In genomic region chr11:75689977-75690376, GRCm38 (mm10) we compare ENCODE assay signal across 21 mouse cellular contexts. TPM values are rescaled to one million over a fixed set of nuclear protein-coding genes. Genes with fewer than 3 reads are reported as not detected.
DNase-seq lines count a peak whose midpoint lies in the region; ATAC-seq and TF ChIP-seq lines count a peak whose summit lies in the region.
"Had no signal": no experiment of that assay in that cellular context is flagged by ENCODE, and none has a peak within 500 bp of the region (broad histone marks: within the 10 kb centered on the region; RNA-seq: fewer than 3 reads in every experiment).

No protein-coding gene starts in this region.

- ATAC-seq in heart, embryonic 12.5 days (ENCODE audit: insufficient number of reproducible peaks, low FRiP score): no peak
- ATAC-seq: activated CD4-positive, CD25-positive, alpha-beta regulatory T cell, adult 4 months; CD4-positive, CD25-positive, alpha-beta regulatory T cell, adult 4 months; Patski had no signal

- no peak overlapping the region for H3K9ac ChIP-seq in heart, embryonic 12.5 days

- H3K27ac ChIP-seq in gastrocnemius, adult 2 months: peak overlapping the region; percentile 63
- H3K27ac ChIP-seq in heart, embryonic 12.5 days (ENCODE audit: poor library complexity, severe bottlenecking): no peak overlapping the region
- peak overlapping the region; percentile 32 for H3K27ac ChIP-seq in layer of hippocampus, adult 2 months

- no peaks in the 10 kb centered on the region for H3K9me3 ChIP-seq in heart, embryonic 12.5 days (replicated peaks)
- H3K9me3 ChIP-seq: G1E had no signal

- 85% methylated on average over 1 of the region's 1 CpGs for WGBS in heart, embryonic 12.5 days

- H3K27me3 ChIP-seq in heart, embryonic 12.5 days (replicated peaks): no peaks in the 10 kb centered on the region
- H3K27me3 ChIP-seq: CH12.LX, Patski had no signal

- no peak for TF ChIP-seq CTCF in gastrocnemius, adult 2 months (IDR thresholded peaks at IDR 0.05)
- no peak for TF ChIP-seq CTCF in layer of hippocampus, adult 2 months (conservative IDR thresholded peaks at IDR 0.05)

- intact Hi-C loops in gastrocnemius, adult 2 months (cut with DNase I): no loop called here

- no peak overlapping the region for H3K4me3 ChIP-seq in gastrocnemius, adult 2 months
- H3K4me3 ChIP-seq in heart, embryonic 12.5 days: no peak overlapping the region
- H3K4me3 ChIP-seq in layer of hippocampus, adult 2 months: no peak overlapping the region

- H3K4me1 ChIP-seq in heart, embryonic 12.5 days (replicated peaks): peaks cover 11% of the 10 kb centered on the region

- H3K36me3 ChIP-seq in heart, embryonic 12.5 days: peaks cover 47% of the 10 kb centered on the region

- no peak overlapping the region for H3K4me2 ChIP-seq in heart, embryonic 12.5 days

- DNase-seq in gastrocnemius, adult 2 months: no peak
- no peak for DNase-seq in gastrocnemius, postnatal 10 days
- peak; percentile 75 for DNase-seq in heart, adult 11 months
- no peak for DNase-seq in layer of hippocampus, adult 2 months (ENCODE audit: low spot score in 2 of 2)
- no peak for DNase-seq in layer of hippocampus, adult 9-11 months
- DNase-seq: adrenal gland, adult 2 months; adrenal gland, adult 8-10 months; adrenal gland, postnatal 10 days; adrenal gland, postnatal 14 days; adrenal gland, postnatal 25 days; adrenal gland, postnatal 36 days; B cell, adult 2 months; cerebellum, adult 11 months; cerebellum, adult 11-12 months; cerebellum, adult 18-20 months had no signal

RNA-seq across cellular contexts. Expression of gene Crk, which starts 10.9 kb away (rescaled TPM):
- total RNA-seq in gastrocnemius, adult 2 months (2021): 10 to 100 TPM; 53.4 to 64.3 TPM
- 10 to 100 TPM; 53.0 to 59.8 TPM for total RNA-seq in gastrocnemius, postnatal 10 days (2021)
- 110 and 111 TPM in 2 replicates for polyA plus RNA-seq in heart, embryonic 12.5 days (2016; fragmentation: Nextera tagmentation; extraction: Ambion mirVana)
- 100 to 1,000 TPM; 123 to 136 TPM for total RNA-seq in layer of hippocampus, adult 2 months (2021)

RNA-seq across cellular contexts. Expression of gene Myo1c, which starts 39.7 kb away (rescaled TPM):
- 10 to 100 TPM; 34.1 to 43.9 TPM for total RNA-seq in gastrocnemius, adult 2 months (2021)
- 10 to 100 TPM; 56.3 to 65.1 TPM for total RNA-seq in gastrocnemius, postnatal 10 days (2021)
- 72.3 and 76.7 TPM in 2 replicates for polyA plus RNA-seq in heart, embryonic 12.5 days (2016; fragmentation: Nextera tagmentation; extraction: Ambion mirVana)
- 10 to 100 TPM; 16.5 to 19.9 TPM for total RNA-seq in layer of hippocampus, adult 2 months (2021)

RNA-seq across cellular contexts. Expression of gene Ywhae, which starts 42.7 kb away (rescaled TPM):
- 100 to 1,000 TPM; 545 to 577 TPM for total RNA-seq in gastrocnemius, adult 2 months (2021)
- 100 to 1,000 TPM; 801 to 805 TPM for total RNA-seq in gastrocnemius, postnatal 10 days (2021)
- 842 and 863 TPM in 2 replicates for polyA plus RNA-seq in heart, embryonic 12.5 days (2016; fragmentation: Nextera tagmentation; extraction: Ambion mirVana)
- total RNA-seq in layer of hippocampus, adult 2 months (2021): 1,000 to 10,000 TPM; 1,140 to 1,236 TPM

RNA-seq across cellular contexts. Expression of gene Inpp5k, which starts 59.2 kb away (rescaled TPM):
- total RNA-seq in gastrocnemius, adult 2 months (2021): 10 to 100 TPM; 25.9 to 27.4 TPM
- total RNA-seq in gastrocnemius, postnatal 10 days (2021): 10 to 100 TPM; 22.5 to 23.3 TPM
- polyA plus RNA-seq in heart, embryonic 12.5 days (2016; fragmentation: Nextera tagmentation; extraction: Ambion mirVana): 17.3 and 17.5 TPM in 2 replicates
- total RNA-seq in layer of hippocampus, adult 2 months (2021): 10 to 100 TPM; 49.4 to 50.4 TPM
